Mouse (Mus musculus): ENCODE results near the gene Gm10717.
"Not testable (repeated sequence)": the region's sequence is repeated elsewhere in the genome, so short reads cannot be mapped to it uniquely, and the experiment has no call there.

The Gm10717 gene

GRCm38 (mm10) chr9:3023985-3024648, 1.1 kb upstream of the Gm10717 start:
- DNase-seq (ENCODE audit: low read depth, low spot score) = not testable (repeated sequence)

- DNase-seq (ENCODE audit: low read depth, low spot score) = not testable (repeated sequence)
Measured at GRCm38 (mm10) chr9:3025653-3026052, 436 bp downstream of the Gm10717 start.

- DNase-seq (ENCODE audit: low read depth, low spot score) = not testable (repeated sequence)
Measured at GRCm38 (mm10) chr9:3026136-3026535, 919 bp downstream of the Gm10717 start.

GRCm38 (mm10) chr9:3026741-3027140, 1.5 kb downstream of the Gm10717 start:
- not testable (repeated sequence) for DNase-seq (ENCODE audit: low read depth, low spot score)

GRCm38 (mm10) chr9:3027200-3027599, 2.0 kb downstream of the Gm10717 start:
- peak; percentile 58 for DNase-seq (ENCODE audit: low read depth, low spot score)

- DNase-seq (ENCODE audit: low read depth, low spot score) = not testable (repeated sequence)
Measured at GRCm38 (mm10) chr9:3029276-3030000, 4.2 kb downstream of the Gm10717 start.

- DNase-seq (ENCODE audit: low read depth, low spot score) = peak; percentile 91
Measured at GRCm38 (mm10) chr9:3030677-3031318, 5.6 kb downstream of the Gm10717 start.

GRCm38 (mm10) chr9:3034299-3034698, 9.1 kb downstream of the Gm10717 start, which contains the start of gene Gm17535:
Gene Gm17535 (plus strand): TSS chr9:3034599.
- not testable (repeated sequence) for DNase-seq (ENCODE audit: low read depth, low spot score)

GRCm38 (mm10) chr9:3036577-3036976, 11.4 kb downstream of the Gm10717 start, which contains the start of gene Gm10715:
Gene Gm10715 (plus strand): TSS chr9:3036877.
- DNase-seq (ENCODE audit: low read depth, low spot score) = not testable (repeated sequence)

GRCm38 (mm10) chr9:3038161-3038560, 12.9 kb downstream of the Gm10717 start:
- peak; percentile 13 for DNase-seq (ENCODE audit: low read depth, low spot score)
